Mouse (Mus musculus): ENCODE measurements at regions not wholly inside any gene's neighbourhood (a gene's known extent, or its start where the extent isn't known, plus 50 kb on each side); places are given as distances from the start of the nearest gene placed in this dataset.

- DNase-seq (ENCODE audit: low spot score), result no peak
Observed at GRCm38 (mm10) chr6:26709324-26709723, 900.3 kb upstream of the Pot1a start.

- no peak for DNase-seq (ENCODE audit: low spot score)
Observed at GRCm38 (mm10) chr6:26708880-26709279, 899.8 kb upstream of the Pot1a start.

- peak; percentile 27 for DNase-seq (ENCODE audit: low spot score)
Observed at GRCm38 (mm10) chr6:26707974-26708867, 899.2 kb upstream of the Pot1a start.

Measured in retina, embryonic 14.5 days (tissue).